Mouse (Mus musculus) liver, adult 2 months (tissue): ENCODE data around the gene Fmnl3.

Source experiments
- CTCF ChIP-seq: fragments of 200-500 bp; IDR thresholded peaks from 2 replicates; pipeline ENCODE4 v1.5.1; 2011; ENCODE audit warnings: low read depth, low read length, control low read depth
- POLR2A ChIP-seq: fragments of 200-500 bp; IDR thresholded peaks from 2 replicates; pipeline ENCODE4 v1.6.1; 2011; ENCODE audit warnings: low read length, control low read depth; ENCODE audit not compliant: insufficient read depth; ENCODE audit errors: extremely low read depth

DNA sequence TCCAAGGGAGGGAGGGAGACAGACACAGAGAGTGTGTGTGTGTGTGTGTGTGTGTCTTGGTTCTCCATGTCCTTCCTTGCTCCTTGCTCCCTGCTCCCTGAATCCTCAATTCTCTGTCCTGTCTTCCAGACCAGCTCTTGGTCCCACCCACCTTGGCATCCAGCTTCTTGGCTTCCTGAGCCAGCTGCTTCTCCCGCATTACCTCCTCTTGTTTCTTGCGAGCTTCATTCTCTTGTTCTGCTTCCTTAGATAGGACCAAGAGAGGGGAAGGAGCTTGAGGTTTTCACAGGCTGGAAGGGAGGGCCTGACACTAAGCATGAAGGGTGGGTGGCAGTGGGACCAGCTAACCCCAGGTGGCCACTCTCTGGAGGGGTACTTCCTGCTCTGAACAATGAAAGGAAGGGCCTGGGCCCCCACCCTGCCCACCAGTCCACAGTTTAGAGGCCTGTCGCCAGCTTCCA lies 50.8 kb downstream of the Fmnl3 start:
- TF ChIP-seq CTCF (no peak), POLR2A (no peak)
